Mouse (Mus musculus) neutrophil, adult 5-6 weeks (primary cell): ENCODE results near the gene Spred2. TPM values are rescaled to one million over a fixed set of nuclear protein-coding genes. Genes with fewer than 3 reads are reported as not detected.
"Not testable (repeated sequence)": the region's sequence is repeated elsewhere in the genome, so short reads cannot be mapped to it uniquely, and the experiment has no call there.

ENCODE experiments used
- ATAC-seq: fragments of 151-379, 151-347 bp; 2 replicates; pipeline ENCODE4 v1.8.0; 2017; ENCODE audit warnings: mild to moderate bottlenecking, moderate TSS enrichment; ENCODE audit not compliant: insufficient number of reproducible peaks, poor library complexity, low FRiP score, severe bottlenecking; ENCODE audit errors: extremely low read depth
- total RNA-seq: library from RNA; stranded (forward); fragments of 200-1000 nt; gene quantifications from 2 replicates; pipeline ENCODE4 v1.2.3, GENCODE M21; 2017

The Spred2 gene
- total RNA-seq, 1 experiment from 2014 or later: 2.6 TPM

DNA sequence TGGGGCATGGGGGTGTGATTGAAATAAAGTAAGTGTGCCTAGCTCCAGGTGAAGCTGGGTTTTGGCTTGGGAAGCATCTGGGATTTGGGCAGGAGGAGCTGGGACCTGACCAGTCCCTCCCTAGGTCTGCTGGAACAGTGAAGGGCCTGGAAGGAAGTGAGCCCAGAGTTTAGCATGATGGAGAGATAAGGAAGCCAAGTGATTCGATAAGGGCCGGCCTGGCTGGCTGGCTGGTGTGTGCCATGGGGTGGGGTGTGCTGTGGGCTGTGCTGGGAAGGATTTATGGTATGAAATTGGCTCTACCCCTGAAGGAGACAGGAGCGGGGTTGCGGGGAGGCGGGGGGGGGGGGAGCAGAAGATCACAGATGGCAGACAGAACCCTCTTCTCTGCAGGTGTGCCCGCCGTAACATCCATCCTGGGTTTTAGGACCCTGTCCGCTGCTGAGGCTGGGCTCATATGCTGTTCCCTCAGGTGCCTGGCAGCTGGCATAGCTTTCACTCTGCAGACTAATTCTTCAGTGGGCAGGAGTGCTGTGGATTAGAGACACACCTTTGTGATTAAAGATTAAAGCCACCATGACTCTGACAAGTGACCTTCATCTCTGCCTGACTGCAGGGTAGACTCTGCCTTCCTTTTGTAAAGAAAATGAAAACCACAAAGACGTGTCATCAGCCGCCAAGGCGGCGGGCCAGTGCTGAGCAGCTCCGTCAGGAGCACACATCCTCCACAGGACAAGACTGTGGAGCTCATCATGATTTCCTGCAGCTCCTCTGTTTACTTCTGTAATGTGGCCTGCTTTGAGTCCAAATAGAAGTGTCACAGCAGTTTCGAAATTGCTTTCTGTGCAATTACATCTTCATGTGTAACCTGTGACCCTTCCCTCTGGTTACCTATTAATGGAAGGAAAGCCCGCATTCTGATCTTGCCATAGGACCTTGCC lies 68.4 kb downstream of the Spred2 start:
- no peak for ATAC-seq

DNA sequence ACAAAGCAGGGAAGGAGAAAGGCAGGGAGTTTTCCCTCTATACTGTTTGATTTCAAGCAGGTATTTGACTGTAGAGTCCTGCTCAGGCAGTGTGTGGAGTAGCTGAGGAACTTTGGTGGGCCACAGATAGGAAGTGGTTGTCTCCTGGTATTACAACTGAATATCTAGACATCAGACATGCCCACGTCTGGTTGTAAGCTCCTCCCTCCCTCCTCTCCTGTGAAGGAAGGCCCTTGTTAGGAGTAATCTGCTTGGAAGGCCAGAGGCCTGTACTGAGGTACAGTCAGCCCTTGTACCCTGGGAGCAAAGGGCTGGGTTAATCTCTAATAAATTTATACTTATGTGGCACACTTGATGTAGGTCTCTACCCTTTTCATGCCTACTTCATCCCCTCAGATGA lies 69.6 kb downstream of the Spred2 start:
- ATAC-seq: no peak

- no peak for ATAC-seq
Measured at GRCm38 (mm10) chr11:19994262-19994790, 70.2 kb downstream of the Spred2 start.

DNA sequence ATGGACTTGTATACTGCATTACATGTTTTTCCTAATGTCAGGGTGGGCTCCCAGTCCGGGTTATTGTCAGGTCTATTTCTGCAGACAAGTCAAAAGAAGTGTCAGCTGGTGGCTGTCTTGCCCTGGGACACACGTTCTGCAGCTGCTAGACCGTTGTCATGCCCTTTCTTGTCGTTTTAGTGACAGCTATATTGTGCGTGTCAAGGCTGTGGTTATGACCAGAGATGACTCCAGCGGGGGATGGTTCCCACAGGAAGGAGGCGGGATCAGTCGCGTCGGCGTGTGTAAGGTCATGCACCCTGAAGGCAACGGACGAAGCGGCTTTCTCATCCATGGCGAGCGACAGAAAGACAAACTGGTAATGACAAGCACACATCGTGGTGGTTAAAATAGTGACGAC lies 73.8 kb downstream of the Spred2 start:
- no peak for ATAC-seq

DNA sequence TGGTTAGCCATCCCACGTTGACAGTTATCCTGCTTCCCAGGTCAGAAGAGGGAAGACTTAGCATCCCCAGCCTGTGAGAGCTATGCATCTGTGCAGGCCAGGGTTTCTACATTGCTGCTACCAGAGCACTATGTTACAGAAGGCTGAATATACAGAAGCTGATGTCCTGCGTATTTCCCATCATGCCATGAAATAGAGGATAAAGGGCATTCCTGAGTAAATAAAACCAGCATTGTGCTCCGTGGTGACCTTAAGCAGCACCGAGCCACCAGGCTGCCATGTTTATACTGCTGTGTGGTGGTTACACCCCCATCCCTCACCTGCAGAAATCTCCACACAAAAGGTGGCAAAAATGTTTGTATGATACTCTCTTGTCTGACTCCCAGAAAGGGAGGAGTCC lies 78.7 kb downstream of the Spred2 start:
- ATAC-seq: no peak

- ATAC-seq: no peak
Measured at GRCm38 (mm10) chr11:20007701-20008100, 83.5 kb downstream of the Spred2 start.

DNA sequence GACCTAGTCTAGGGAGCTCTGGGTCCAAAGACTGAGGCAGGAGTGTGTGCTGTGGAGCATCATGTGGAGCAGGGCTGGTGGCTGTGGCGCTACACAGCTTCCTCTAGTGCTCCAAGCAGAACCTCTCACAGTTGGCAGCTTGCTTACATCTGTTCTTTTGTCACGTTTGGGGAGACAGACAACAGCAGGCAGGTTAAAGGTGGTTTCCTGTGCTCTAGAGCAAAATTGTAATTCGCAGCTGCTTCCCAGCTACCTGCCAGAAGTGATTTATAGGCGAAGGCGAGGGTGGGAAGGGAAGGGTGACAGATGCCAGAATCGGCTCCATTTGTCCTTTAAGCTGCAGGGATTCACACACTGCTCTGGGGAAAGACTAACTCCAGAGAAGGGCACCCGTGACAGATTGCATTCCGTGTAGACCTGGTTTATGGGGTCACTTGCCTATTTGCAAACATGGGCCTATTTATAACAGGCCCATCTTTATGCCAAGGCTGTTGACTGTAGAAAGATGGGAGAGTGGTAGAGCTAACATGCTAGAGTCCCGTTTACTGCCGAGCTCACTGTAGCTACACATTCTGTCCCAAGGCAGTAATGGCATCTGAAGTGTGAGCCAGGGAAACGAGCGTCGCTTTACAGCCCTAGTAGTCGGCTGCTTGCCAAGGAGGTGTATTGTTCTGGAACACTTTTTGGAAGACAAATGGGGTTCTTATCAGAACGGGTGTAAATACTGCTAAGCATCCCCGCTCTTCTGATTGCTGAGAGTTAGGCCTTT lies 87.2 kb downstream of the Spred2 start:
- ATAC-seq: no peak

GRCm38 (mm10) chr11:20013366-20013765 lies 89.2 kb downstream of the Spred2 start:
- ATAC-seq: no peak

DNA sequence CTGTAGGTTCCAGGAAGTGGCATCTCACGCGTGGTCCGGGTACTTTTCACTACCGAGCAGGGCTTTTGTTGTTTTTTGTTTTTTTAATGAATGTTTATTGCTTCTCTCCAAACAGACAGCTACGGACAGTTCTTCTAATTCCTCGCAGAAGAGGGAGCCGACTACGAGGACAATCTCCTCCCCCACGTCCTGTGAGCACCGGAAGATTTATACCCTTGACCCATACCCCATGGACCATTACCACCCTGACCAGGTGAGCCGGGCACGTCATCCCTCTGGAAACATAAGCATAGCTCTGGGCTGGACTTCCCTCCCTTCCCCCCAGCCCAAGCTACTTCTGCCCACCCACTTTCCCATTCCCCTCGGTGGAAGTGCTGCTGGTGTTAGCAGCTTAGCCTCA lies 93.8 kb downstream of the Spred2 start:
- no peak for ATAC-seq

GRCm38 (mm10) chr11:20018905-20019304 lies 94.7 kb downstream of the Spred2 start:
- no peak for ATAC-seq

- no peak for ATAC-seq
Measured at GRCm38 (mm10) chr11:20020720-20021119, 96.5 kb downstream of the Spred2 start.

DNA sequence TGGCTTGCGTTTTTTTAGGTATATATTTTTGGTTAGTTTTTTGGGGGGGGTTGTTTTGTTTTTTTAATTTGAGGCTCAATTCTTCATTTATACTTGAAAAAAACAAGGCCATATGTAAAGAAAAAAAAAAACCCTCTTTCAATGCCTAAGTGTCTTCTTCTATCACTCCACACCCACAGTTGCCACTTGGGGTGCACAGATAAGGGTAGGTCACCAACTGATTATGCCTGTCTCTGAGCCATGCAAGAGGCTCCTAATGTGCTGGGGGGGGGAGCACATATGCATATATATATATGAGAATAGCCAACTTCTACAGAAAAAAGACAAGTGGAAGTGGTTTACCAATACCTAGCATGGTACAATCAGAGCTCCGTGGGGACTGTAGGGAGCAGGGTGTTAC lies 98.3 kb downstream of the Spred2 start:
- no peak for ATAC-seq

GRCm38 (mm10) chr11:20022911-20023482 lies 98.8 kb downstream of the Spred2 start:
- no peak for ATAC-seq

DNA sequence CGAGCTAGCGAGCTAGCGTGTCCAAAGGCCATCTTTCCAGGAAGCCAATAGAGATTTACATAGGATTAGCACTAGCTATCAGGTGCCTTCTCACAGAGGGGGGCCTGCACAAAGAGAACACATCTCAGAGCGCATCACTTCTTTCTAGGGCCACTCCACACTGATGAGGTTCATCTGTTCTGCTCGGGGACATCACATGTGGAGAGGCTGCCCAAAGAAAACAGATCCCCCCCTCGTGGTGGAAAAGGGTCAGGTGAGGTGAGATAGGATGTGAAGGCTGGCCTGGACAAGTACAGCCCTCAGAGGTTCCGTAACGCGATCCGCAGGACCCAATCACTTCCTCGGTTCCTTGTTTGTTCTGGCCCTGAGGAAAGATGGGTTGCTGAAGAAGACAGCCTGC lies 101.7 kb downstream of the Spred2 start:
- no peak for ATAC-seq

GRCm38 (mm10) chr11:20027719-20028118 lies 103.5 kb downstream of the Spred2 start:
- no peak for ATAC-seq

GRCm38 (mm10) chr11:20028396-20028795 lies 104.2 kb downstream of the Spred2 start:
- no peak for ATAC-seq

DNA sequence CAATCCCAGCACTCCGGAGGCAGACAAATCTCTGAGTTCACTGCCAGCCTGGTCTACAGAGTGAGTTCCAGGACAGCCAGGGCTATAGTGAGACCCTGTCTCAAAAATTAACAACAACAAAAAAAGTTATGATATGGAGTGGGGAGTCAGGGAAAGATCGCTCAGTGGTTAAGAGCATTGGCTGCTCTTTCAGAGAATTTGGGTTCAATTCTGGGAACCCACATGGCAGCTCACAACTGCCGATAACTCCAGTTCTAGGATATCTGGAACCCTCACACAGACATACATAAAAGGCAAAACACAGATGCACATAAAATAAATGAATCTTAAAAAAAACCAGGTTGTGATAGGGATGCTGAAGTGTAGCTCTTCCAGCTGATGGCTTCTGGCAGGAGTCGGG lies 104.8 kb downstream of the Spred2 start:
- ATAC-seq: no peak

DNA sequence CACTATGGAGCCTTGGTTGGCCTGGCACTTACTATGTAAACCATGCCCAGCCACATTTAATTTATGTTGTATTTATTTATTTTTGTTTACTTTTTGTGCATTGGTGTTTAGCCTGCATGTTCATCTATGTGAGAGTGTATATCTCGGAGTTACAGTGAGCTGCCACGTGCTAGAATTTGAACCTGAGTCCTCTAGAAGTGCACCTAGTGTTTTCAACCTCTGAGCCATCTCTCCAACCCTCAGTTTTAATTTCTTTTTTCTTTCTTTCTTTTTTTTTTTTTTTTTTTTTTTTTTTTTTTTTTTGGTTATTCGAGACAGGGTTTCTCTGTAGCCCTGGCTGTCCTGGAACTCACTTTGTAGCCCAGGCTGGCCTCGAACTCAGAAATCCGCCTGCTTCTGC lies 106.8 kb downstream of the Spred2 start:
- not testable (repeated sequence) for ATAC-seq

DNA sequence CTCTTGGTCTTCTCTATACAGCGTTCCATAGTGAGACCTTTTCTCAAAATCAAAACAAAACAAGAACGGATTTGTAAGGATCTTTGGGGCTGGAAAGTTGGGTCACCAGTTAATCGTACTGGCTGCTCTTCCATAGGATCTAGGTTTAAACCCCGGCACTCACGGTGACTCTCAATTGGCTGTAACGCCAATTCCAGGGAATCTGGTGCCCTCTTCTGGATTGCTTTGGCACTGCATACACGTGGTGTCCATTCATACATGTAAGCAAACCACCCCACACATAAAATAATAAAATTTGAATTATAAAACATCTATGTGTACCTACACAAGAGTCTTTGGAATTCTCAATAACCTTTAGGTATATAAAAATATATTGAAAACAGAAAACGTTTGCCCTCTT lies 107.4 kb downstream of the Spred2 start:
- ATAC-seq: peak; percentile 48; the same call in 1 of the 2 replicates
